Mouse (Mus musculus) liver, adult 2 months (tissue): ENCODE results near the gene Gm14443. TPM values are rescaled to one million over a fixed set of nuclear protein-coding genes. Genes with fewer than 3 reads are reported as not detected.
"Not testable (repeated sequence)": the region's sequence is repeated elsewhere in the genome, so short reads cannot be mapped to it uniquely, and the experiment has no call there.

ENCODE experiments used
- DNase-seq: peaks from one replicate; pipeline ENCODE4 v3.0.0-alpha.2; 2011; ENCODE audit warnings: low read depth, low spot score; ENCODE audit errors: extremely low read depth
- H3K27ac ChIP-seq: fragments of 200-500 bp; replicated peaks from 2 replicates; pipeline ENCODE4 v1.5.1; 2012; ENCODE audit warnings: low read depth, mild to moderate bottlenecking, control low read depth, inconsistent platforms, low read length; ENCODE audit not compliant: insufficient read depth
- H3K27me3 ChIP-seq: fragments of 200-500 bp; 2 replicates; pipeline ENCODE4 v1.6.1; 2012; ENCODE audit warnings: mild to moderate bottlenecking, moderate library complexity, low read length, inconsistent platforms; ENCODE audit not compliant: control insufficient read depth, insufficient read depth
- H3K36me3 ChIP-seq: fragments of 200-500 bp; 2 replicates; pipeline ENCODE4 v1.6.1; 2012; ENCODE audit warnings: low read length, inconsistent platforms; ENCODE audit not compliant: control insufficient read depth, insufficient read depth
- H3K4me1 ChIP-seq: fragments of 200-500 bp; 2 replicates; pipeline ENCODE4 v1.6.1; 2011; ENCODE audit warnings: low read length; ENCODE audit not compliant: control insufficient read depth, insufficient read depth
- H3K4me3 ChIP-seq: fragments of 200-500 bp; 2 replicates; pipeline ENCODE4 v1.5.1; 2011; ENCODE audit warnings: low read depth, mild to moderate bottlenecking, control low read depth, low read length, moderate library complexity; ENCODE audit not compliant: insufficient read depth
- H3K79me2 ChIP-seq: fragments of 200-500 bp; 2 replicates; pipeline ENCODE4 v1.6.1; 2012; ENCODE audit warnings: inconsistent platforms, mild to moderate bottlenecking, low read length, moderate library complexity; ENCODE audit not compliant: control insufficient read depth, insufficient read depth
- H3K9ac ChIP-seq: fragments of 200-500 bp; 2 replicates; pipeline ENCODE4 v1.6.1; 2012; ENCODE audit warnings: low read depth, mild to moderate bottlenecking, control low read depth, inconsistent platforms, low read length
- CTCF ChIP-seq: fragments of 200-500 bp; IDR thresholded peaks from 2 replicates; pipeline ENCODE4 v1.5.1; 2011; ENCODE audit warnings: low read depth, low read length, control low read depth
- POLR2A ChIP-seq: fragments of 200-500 bp; IDR thresholded peaks from 2 replicates; pipeline ENCODE4 v1.6.1; 2011; ENCODE audit warnings: low read length, control low read depth; ENCODE audit not compliant: insufficient read depth; ENCODE audit errors: extremely low read depth
- WGBS: fragments of 180-500 bp; shearing (Covaris S2); methylation state at CpG from one replicate; pipeline ENCODE4 v1.1.7; 2018; 5-methylcytosine and 5-hydroxymethylcytosine counted together
- polyA plus RNA-seq: library from polyadenylated mRNA; depleted of rRNA; stranded (reverse); fragments of >200 nt; gene quantifications from 2 replicates; pipeline ENCODE4 v1.2.3, GENCODE M21; 2012; rRNA removed
- total RNA-seq: library from RNA; depleted of rRNA; stranded (reverse); fragments of >200 nt; gene quantifications from 2 replicates; pipeline ENCODE4 v1.2.3, GENCODE M21; 2014; rRNA removed

Gm14443 gene
- total RNA-seq (0.37 and 0.40 TPM in 2 replicates), polyA plus RNA-seq (0.09 TPM in 1 of 2 replicates, not detected in the other)

GRCm38 (mm10) chr2:175175401-175176180, at the start of gene Gm14443:
TSS of gene Gm14443 (minus strand) at chr2:175175871.
- WGBS: 67% methylated on average over 12 of the region's 12 CpGs
- H3K27me3 ChIP-seq, H3K27ac ChIP-seq, H3K4me3 ChIP-seq, H3K36me3 ChIP-seq, H3K79me2 ChIP-seq, H3K9ac ChIP-seq, H3K4me1 ChIP-seq: not testable (repeated sequence)
- DNase-seq: peak; percentile 1

GRCm38 (mm10) chr2:175206732-175207131, 31.1 kb upstream of the Gm14443 start, which contains the start of gene Gm14391:
TSS of gene Gm14391 (minus strand) at chr2:175206917.
- H3K4me3 ChIP-seq, DNase-seq: not testable (repeated sequence)
- WGBS: no CpG with 5 or more reads among the region's 7 CpGs

GRCm38 (mm10) chr2:175179008-175179407, 3.3 kb upstream of the Gm14443 start:
- not testable (repeated sequence) for H3K27ac ChIP-seq, H3K27me3 ChIP-seq, H3K79me2 ChIP-seq, H3K9ac ChIP-seq, H3K36me3 ChIP-seq, H3K4me3 ChIP-seq, DNase-seq, H3K4me1 ChIP-seq
- WGBS: 50% methylated on average over 1 of the region's 1 CpGs

More at GRCm38 (mm10) chr2:175206732-175207131, 31.1 kb upstream of the Gm14443 start, which contains the start of gene Gm14391:
- H3K9ac ChIP-seq, H3K27ac ChIP-seq, H3K27me3 ChIP-seq, H3K36me3 ChIP-seq, H3K4me1 ChIP-seq, H3K79me2 ChIP-seq: not testable (repeated sequence)

- WGBS: 77% methylated on average over 6 of the region's 6 CpGs
Observed at GRCm38 (mm10) chr2:175176312-175176711, 641 bp upstream of the Gm14443 start.

GRCm38 (mm10) chr2:175174058-175174457, 1.6 kb downstream of the Gm14443 start:
- not testable (repeated sequence) for H3K27me3 ChIP-seq, H3K27ac ChIP-seq, H3K79me2 ChIP-seq, H3K4me3 ChIP-seq, H3K36me3 ChIP-seq, H3K4me1 ChIP-seq, DNase-seq, H3K9ac ChIP-seq
- WGBS: 79% methylated on average over 2 of the region's 2 CpGs

More at GRCm38 (mm10) chr2:175176312-175176711, 641 bp upstream of the Gm14443 start:
- TF ChIP-seq CTCF (no peak), POLR2A (no peak)
- no peak overlapping the region for H3K4me3 ChIP-seq
- no peak overlapping the region for H3K9ac ChIP-seq
- no peaks in the 10 kb centered on the region for H3K79me2 ChIP-seq
- no peaks in the 10 kb centered on the region for H3K36me3 ChIP-seq
- no peak for DNase-seq
- no peak overlapping the region for H3K27ac ChIP-seq
- no peaks in the 10 kb centered on the region for H3K27me3 ChIP-seq
- H3K4me1 ChIP-seq: no peaks in the 10 kb centered on the region

- H3K27me3 ChIP-seq, H3K36me3 ChIP-seq, H3K4me3 ChIP-seq, H3K27ac ChIP-seq, H3K9ac ChIP-seq, DNase-seq, H3K79me2 ChIP-seq, H3K4me1 ChIP-seq: not testable (repeated sequence)
- 87% methylated on average over 3 of the region's 3 CpGs for WGBS
Observed at GRCm38 (mm10) chr2:175172906-175173595, 2.6 kb downstream of the Gm14443 start.
